In the genomic region with DNA sequence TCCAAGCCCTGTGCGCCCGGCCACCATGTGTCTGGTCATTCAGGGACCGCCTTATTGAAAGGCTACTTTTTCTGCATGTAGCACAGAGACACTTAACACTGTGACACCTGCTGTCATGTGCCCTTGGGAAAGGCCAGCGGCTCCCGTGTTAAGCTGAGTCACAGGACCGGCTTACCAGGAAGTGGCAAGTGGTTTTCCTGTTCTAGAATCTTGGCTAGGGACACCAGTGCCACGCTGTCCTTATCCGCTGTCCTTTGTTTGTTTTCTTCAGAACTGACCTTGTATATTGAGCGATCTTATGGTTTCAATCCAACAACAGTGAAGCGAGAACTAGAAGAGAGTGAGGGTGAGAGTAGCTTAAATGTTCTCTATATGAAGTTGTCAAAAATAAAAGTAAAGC, we compare ENCODE assay signal across 20 mouse cellular contexts.
DNase-seq lines count a peak whose midpoint lies in the region; ATAC-seq and TF ChIP-seq lines count a peak whose summit lies in the region.
"Had no signal": no experiment of that assay in that cellular context is flagged by ENCODE, and none has a peak within 500 bp of the region (broad histone marks: within the 10 kb centered on the region; RNA-seq: fewer than 3 reads in every experiment).

No protein-coding gene starts in this region.

- H3K79me2 ChIP-seq in liver, adult 2 months (ENCODE audit: control insufficient read depth, insufficient read depth, low read length) = peaks cover under 1% of the 10 kb centered on the region; the same call in 1 of the 2 replicates

- H3K4me1 ChIP-seq in liver, adult 2 months (ENCODE audit: control insufficient read depth, insufficient read depth, low read length) = peaks cover 13% of the 10 kb centered on the region
- no peaks in the 10 kb centered on the region for H3K4me1 ChIP-seq in stomach, embryonic 16.5 days (ENCODE audit: control insufficient read depth, insufficient read depth, low read length)
- no peaks in the 10 kb centered on the region for H3K4me1 ChIP-seq in hindbrain, embryonic 11.5 days (replicated peaks; ENCODE audit: control insufficient read depth, insufficient read depth, low read length)
- H3K4me1 ChIP-seq: forebrain, embryonic 13.5 days; hindbrain, embryonic 12.5 days had no signal

- no peaks in the 10 kb centered on the region for H3K27me3 ChIP-seq in liver, adult 2 months (ENCODE audit: control insufficient read depth, insufficient read depth, low read length)
- no peaks in the 10 kb centered on the region for H3K27me3 ChIP-seq in stomach, embryonic 16.5 days (ENCODE audit: control insufficient read depth, insufficient read depth, low read length)
- no peaks in the 10 kb centered on the region for H3K27me3 ChIP-seq in hindbrain, embryonic 11.5 days (ENCODE audit: control insufficient read depth, insufficient read depth, low read length)
- H3K27me3 ChIP-seq: CH12.LX; forebrain, embryonic 13.5 days; heart, embryonic 12.5 days; hindbrain, embryonic 12.5 days; Patski had no signal

- H3K4me3 ChIP-seq in liver, adult 2 months (ENCODE audit: insufficient read depth, low read depth, low read length) = no peak overlapping the region
- no peak overlapping the region for H3K4me3 ChIP-seq in stomach, embryonic 16.5 days (replicated peaks; ENCODE audit: low read length)
- H3K4me3 ChIP-seq in hindbrain, embryonic 11.5 days (ENCODE audit: low read depth, low read length) = no peak overlapping the region
- H3K4me3 ChIP-seq: embryonic facial prominence, embryonic 10.5 days; forebrain, embryonic 13.5 days; heart, embryonic 12.5 days; hindbrain, embryonic 12.5 days had no signal

- TF ChIP-seq CTCF in liver, adult 2 months (IDR thresholded peaks at IDR 0.05; ENCODE audit: low read depth, low read length) = no peak

- peaks cover 2% of the 10 kb centered on the region; the same call in 1 of the 2 replicates for H3K36me3 ChIP-seq in liver, adult 2 months (ENCODE audit: control insufficient read depth, insufficient read depth, low read length)
- H3K36me3 ChIP-seq in stomach, embryonic 16.5 days (ENCODE audit: control insufficient read depth, insufficient read depth, low read length) = no peaks in the 10 kb centered on the region
- no peaks in the 10 kb centered on the region for H3K36me3 ChIP-seq in hindbrain, embryonic 11.5 days (ENCODE audit: control insufficient read depth, insufficient read depth, low read length)
- H3K36me3 ChIP-seq: embryonic facial prominence, embryonic 10.5 days; heart, embryonic 12.5 days; hindbrain, embryonic 12.5 days had no signal

- H3K27ac ChIP-seq in liver, adult 2 months (replicated peaks; ENCODE audit: insufficient read depth, low read depth, low read length) = peak overlapping the region; percentile 46
- no peak overlapping the region for H3K27ac ChIP-seq in stomach, embryonic 16.5 days (ENCODE audit: low read length)
- no peak overlapping the region for H3K27ac ChIP-seq in hindbrain, embryonic 11.5 days (ENCODE audit: low read depth, low read length)
- H3K27ac ChIP-seq: embryonic facial prominence, embryonic 10.5 days; forebrain, embryonic 13.5 days; hindbrain, embryonic 12.5 days had no signal

- DNase-seq in liver, adult 2 months (ENCODE audit: extremely low read depth, low read depth, low spot score) = peak; percentile 85
- DNase-seq in liver (no peak), 416B (ENCODE audit: low read depth) (peak; percentile 90)
- no peak for DNase-seq in hindbrain, embryonic 11.5 days (ENCODE audit: low spot score)
- no peak for DNase-seq in kidney, adult 11 months
- DNase-seq: adrenal gland, postnatal 14 days; cerebellum, adult 11-12 months; cerebellum, adult 9-10 months; cerebellum, postnatal 36 days; forebrain, postnatal 0 days; gastrocnemius, postnatal 14 days had no signal

- 39% methylated on average over 10 of the region's 10 CpGs for WGBS in liver, adult 2 months
- 82% methylated on average over 10 of the region's 10 CpGs for WGBS in stomach, embryonic 16.5 days
- 94% methylated on average over 10 of the region's 10 CpGs for WGBS in hindbrain, embryonic 11.5 days

- no peaks in the 10 kb centered on the region for H3K9me3 ChIP-seq in stomach, embryonic 16.5 days (replicated peaks; ENCODE audit: control insufficient read depth, low read length)
- H3K9me3 ChIP-seq in hindbrain, embryonic 11.5 days (ENCODE audit: control insufficient read depth, low read length) = no peaks in the 10 kb centered on the region
- H3K9me3 ChIP-seq: embryonic facial prominence, embryonic 10.5 days; forebrain, embryonic 13.5 days; heart, embryonic 12.5 days; hindbrain, embryonic 12.5 days had no signal

- ATAC-seq in hematopoietic stem cell, adult 5-6 weeks (replicated peaks in 1 of 2; ENCODE audit: insufficient read depth in 1 of 2, low FRiP score in 2 of 2, low TSS enrichment in 1 of 2, low read depth in 1 of 2, poor library complexity in 2 of 2, severe bottlenecking in 2 of 2) = peak; percentile 40 to 49; a peak in 2 of 4 replicates
- ATAC-seq in stomach, embryonic 16.5 days (ENCODE audit: insufficient read depth, low FRiP score) = peak; percentile 25; the same call in 1 of the 2 replicates
- ATAC-seq in hindbrain, embryonic 11.5 days (ENCODE audit: low FRiP score) = no peak
- ATAC-seq: activated CD4-positive, CD25-positive, alpha-beta regulatory T cell, adult 4 months; forebrain, embryonic 13.5 days; forebrain, postnatal 0 days; Patski had no signal

- TF ChIP-seq POLR2A in liver, adult 2 months (IDR thresholded peaks at IDR 0.05; ENCODE audit: extremely low read depth, insufficient read depth, low read length) = no peak

- H3K9ac ChIP-seq in liver, adult 2 months (ENCODE audit: low read depth, low read length) = no peak overlapping the region
- no peak overlapping the region for H3K9ac ChIP-seq in stomach, embryonic 16.5 days (ENCODE audit: low read length)
- H3K9ac ChIP-seq in hindbrain, embryonic 11.5 days (ENCODE audit: low read depth, low read length) = no peak overlapping the region
- H3K9ac ChIP-seq: forebrain, embryonic 13.5 days; forebrain, postnatal 0 days; heart, embryonic 12.5 days; hindbrain, embryonic 12.5 days had no signal

- no peak overlapping the region for H3K4me2 ChIP-seq in stomach, embryonic 16.5 days (ENCODE audit: low read depth, low read length)
- no peak overlapping the region for H3K4me2 ChIP-seq in hindbrain, embryonic 11.5 days (replicated peaks; ENCODE audit: low read depth, low read length)
- H3K4me2 ChIP-seq: forebrain, embryonic 13.5 days; heart, embryonic 12.5 days; hindbrain, embryonic 12.5 days had no signal

Comparison
In these comparisons a context has a peak if more than half of its experiments do, and no peak if none do; other contexts are left out.
1. DNase-seq: peak in liver, adult 2 months (single experiment) and 416B (single experiment); none in liver (single experiment), hindbrain, embryonic 11.5 days (single experiment) and kidney, adult 11 months (single experiment).